Mouse (Mus musculus): ENCODE data around the gene H2-M2.

GRCm38 (mm10) chr17:37483452-37483851 lies at the start of gene H2-M2:
- TF ChIP-seq CTCF (IDR thresholded peaks at IDR 0.05; ENCODE audit: borderline replicate concordance, extremely low read depth, insufficient read depth, insufficient read length) (no peak), POLR2A (IDR thresholded peaks at IDR 0.05; ENCODE audit: borderline replicate concordance, extremely low read depth, insufficient read depth, insufficient read length, poor library complexity, severe bottlenecking) (no peak)
